Mouse (Mus musculus) hindbrain, embryonic 12.5 days (tissue): Measurements from ENCODE around the gene Ankrd6. TPM values are rescaled to one million over a fixed set of nuclear protein-coding genes. Genes with fewer than 3 reads are reported as not detected.
"Not testable (repeated sequence)": the region's sequence is repeated elsewhere in the genome, so short reads cannot be mapped to it uniquely, and the experiment has no call there.

Source experiments
- ATAC-seq: fragments of 200-750 bp; cut with Nextera tagmentation; 2 replicates; pipeline ENCODE4 v1.8.0; 2017; ENCODE audit warnings: moderate TSS enrichment; ENCODE audit not compliant: low FRiP score
- H3K27ac ChIP-seq: fragments of 300-500 bp; sonication (generic); 2 replicates; pipeline ENCODE4 v1.5.1; 2016; ENCODE audit warnings: mild to moderate bottlenecking
- H3K27me3 ChIP-seq: fragments of 300-500 bp; sonication (generic); 2 replicates; pipeline ENCODE4 v1.6.1; 2016; ENCODE audit warnings: mild to moderate bottlenecking
- H3K36me3 ChIP-seq: fragments of 300-500 bp; sonication (generic); 2 replicates; pipeline ENCODE4 v1.6.1; 2016; ENCODE audit warnings: mild to moderate bottlenecking
- H3K4me1 ChIP-seq: fragments of 300-500 bp; sonication (generic); 2 replicates; pipeline ENCODE4 v1.6.1; 2016
- H3K4me2 ChIP-seq: fragments of 300-500 bp; sonication (generic); replicated peaks from 2 replicates; pipeline ENCODE4 v1.6.1; 2016; ENCODE audit warnings: mild to moderate bottlenecking
- H3K4me3 ChIP-seq: fragments of 300-500 bp; sonication (generic); 2 replicates; pipeline ENCODE4 v1.5.1; 2016; ENCODE audit warnings: mild to moderate bottlenecking
- H3K9ac ChIP-seq: fragments of 300-500 bp; sonication (generic); 2 replicates; pipeline ENCODE4 v1.6.1; 2016; ENCODE audit warnings: mild to moderate bottlenecking, moderate library complexity
- H3K9me3 ChIP-seq: fragments of 300-500 bp; sonication (generic); replicated peaks from 2 replicates; pipeline ENCODE4 v1.6.1; 2016; ENCODE audit warnings: mild to moderate bottlenecking
- WGBS: fragments of 180-500 bp; shearing (Covaris S2); methylation state at CpG from one replicate; pipeline ENCODE4 v1.1.7; 2016; 5-methylcytosine and 5-hydroxymethylcytosine counted together
- polyA plus RNA-seq: library from polyadenylated mRNA; unstranded; fragments of >200 nt; fragmentation: Nextera tagmentation; extraction: Ambion mirVana; gene quantifications from 2 replicates; pipeline ENCODE4 v1.2.1, GENCODE M21; 2016

Gene Ankrd6
- polyA plus RNA-seq, 1 experiment from 2014 or later, result 27.5 TPM

GRCm38 (mm10) chr4:32982716-32983175 is 32.1 kb upstream of the Ankrd6 start, which contains the start of gene Rragd:
TSS of gene Rragd (plus strand) at chr4:32983037.
- H3K27me3 ChIP-seq, result 0 out of 2 replicates have a peak, but pooled peaks cover 4% of the 10 kb centered on the region
- 0% methylated on average over 11 of the region's 18 CpGs for WGBS
- peak within 1 kb of the TSS; percentile 86 for H3K27ac ChIP-seq
- peak within 1 kb of the TSS; percentile 95 for H3K4me2 ChIP-seq
- H3K36me3 ChIP-seq, result no peaks in the 10 kb centered on the region
- peak within 1 kb of the TSS; percentile 87 for H3K9ac ChIP-seq
- peak within 1 kb of the TSS; percentile 71 for H3K4me3 ChIP-seq
- H3K9me3 ChIP-seq, result no peaks in the 10 kb centered on the region
- peak; percentile 82 for ATAC-seq
- peaks cover 23% of the 10 kb centered on the region for H3K4me1 ChIP-seq

- ATAC-seq, result peak; percentile 55
- 2% methylated on average over 15 of the region's 15 CpGs for WGBS
- no peaks in the 10 kb centered on the region for H3K9me3 ChIP-seq
- peaks cover 23% of the 10 kb centered on the region for H3K4me1 ChIP-seq
- H3K4me2 ChIP-seq, result peak overlapping the region; percentile 95
- H3K9ac ChIP-seq, result peak overlapping the region; percentile 87; the same call in 1 of the 2 replicates
- H3K36me3 ChIP-seq, result no peaks in the 10 kb centered on the region
- 0 out of 2 replicates have a peak, but pooled peaks cover 4% of the 10 kb centered on the region for H3K27me3 ChIP-seq
- peak overlapping the region; percentile 86 for H3K27ac ChIP-seq
- H3K4me3 ChIP-seq, result peak overlapping the region; percentile 71
Observed at GRCm38 (mm10) chr4:32982041-32982715, 31.5 kb upstream of the Ankrd6 start.

- no peaks in the 10 kb centered on the region for H3K36me3 ChIP-seq
- H3K9ac ChIP-seq, result no peak overlapping the region
- no peak overlapping the region for H3K4me3 ChIP-seq
- 0 out of 2 replicates have a peak, but pooled peaks cover 4% of the 10 kb centered on the region for H3K27me3 ChIP-seq
- peak overlapping the region; percentile 95; the same call in 1 of the 2 replicates for H3K4me2 ChIP-seq
- no peak for ATAC-seq
- WGBS, result 33% methylated on average over 5 of the region's 5 CpGs
- H3K9me3 ChIP-seq, result no peaks in the 10 kb centered on the region
- no peak overlapping the region for H3K27ac ChIP-seq
- H3K4me1 ChIP-seq, result peaks cover 23% of the 10 kb centered on the region
Observed at GRCm38 (mm10) chr4:32981617-32982016, 31.0 kb upstream of the Ankrd6 start.

GRCm38 (mm10) chr4:32980061-32980460 is 29.4 kb upstream of the Ankrd6 start:
- Histone ChIP-seq H3K9me3 (no peaks in the 10 kb centered on the region; the same call in 1 of the 2 replicates), H3K9ac (no peak overlapping the region), H3K27ac (no peak overlapping the region), H3K4me1 (peaks cover 11% of the 10 kb centered on the region), H3K4me3 (no peak overlapping the region), H3K4me2 (no peak overlapping the region), H3K36me3 (no peaks in the 10 kb centered on the region), H3K27me3 (0 out of 2 replicates have a peak, but pooled peaks cover 4% of the 10 kb centered on the region)
- WGBS, result 60% methylated on average over 3 of the region's 3 CpGs
- ATAC-seq, result no peak

- no peak overlapping the region for H3K4me3 ChIP-seq
- 90% methylated on average over 4 of the region's 4 CpGs for WGBS
- peaks cover 2% of the 10 kb centered on the region; the same call in 1 of the 2 replicates for H3K4me1 ChIP-seq
- peaks cover 15% of the 10 kb centered on the region for H3K9me3 ChIP-seq
- H3K9ac ChIP-seq, result no peak overlapping the region
- H3K27ac ChIP-seq, result no peak overlapping the region
- H3K4me2 ChIP-seq, result no peak overlapping the region
- 0 out of 2 replicates have a peak, but pooled peaks cover 4% of the 10 kb centered on the region for H3K27me3 ChIP-seq
- ATAC-seq, result no peak
- H3K36me3 ChIP-seq, result 0 out of 2 replicates have a peak, but pooled peaks cover 2% of the 10 kb centered on the region
Observed at GRCm38 (mm10) chr4:32977331-32977730, 26.7 kb upstream of the Ankrd6 start.

GRCm38 (mm10) chr4:32964619-32965018 is 14.0 kb upstream of the Ankrd6 start:
- not testable (repeated sequence) for H3K9ac ChIP-seq, ATAC-seq, H3K27me3 ChIP-seq, H3K27ac ChIP-seq, H3K4me2 ChIP-seq, H3K4me3 ChIP-seq, H3K9me3 ChIP-seq, H3K4me1 ChIP-seq, H3K36me3 ChIP-seq
- 92% methylated on average over 19 of the region's 19 CpGs for WGBS

GRCm38 (mm10) chr4:32961394-32961793 is 10.8 kb upstream of the Ankrd6 start:
- Histone ChIP-seq H3K9ac (no peak overlapping the region), H3K4me3 (no peak overlapping the region), H3K27ac (no peak overlapping the region), H3K36me3 (no peaks in the 10 kb centered on the region), H3K9me3 (no peaks in the 10 kb centered on the region), H3K4me2 (no peak overlapping the region), H3K4me1 (no peaks in the 10 kb centered on the region), H3K27me3 (no peaks in the 10 kb centered on the region)
- 77% methylated on average over 3 of the region's 3 CpGs for whole genome bisulfite sequencing
- ATAC-seq, result no peak

GRCm38 (mm10) chr4:32956423-32956822 is 5.8 kb upstream of the Ankrd6 start:
- Histone ChIP-seq H3K9ac (no peak overlapping the region), H3K4me1 (peaks cover 11% of the 10 kb centered on the region), H3K36me3 (no peaks in the 10 kb centered on the region), H3K27ac (no peak overlapping the region), H3K27me3 (0 out of 2 replicates have a peak, but pooled peaks cover 3% of the 10 kb centered on the region), H3K9me3 (no peaks in the 10 kb centered on the region), H3K4me3 (no peak overlapping the region), H3K4me2 (no peak overlapping the region)
- no peak for ATAC-seq
- WGBS, result 41% methylated on average over 2 of the region's 2 CpGs

- H3K4me2 ChIP-seq, result peak overlapping the region; percentile 86
- H3K4me3 ChIP-seq, result no peak overlapping the region
- WGBS, result 9% methylated on average over 7 of the region's 7 CpGs
Observed at GRCm38 (mm10) chr4:32952681-32953080, 2.0 kb upstream of the Ankrd6 start.

GRCm38 (mm10) chr4:32951035-32951940 is 647 bp upstream of the Ankrd6 start:
- peak; percentile 59 for ATAC-seq
- H3K27ac ChIP-seq, result no peak overlapping the region
- peak overlapping the region; percentile 67 for H3K9ac ChIP-seq
- WGBS, result 6% methylated on average over 34 of the region's 34 CpGs
- peaks cover 28% of the 10 kb centered on the region for H3K4me1 ChIP-seq
- H3K27me3 ChIP-seq, result peaks cover 10% of the 10 kb centered on the region; the same call in 1 of the 2 replicates
- peak overlapping the region; percentile 86 for H3K4me2 ChIP-seq
- H3K4me3 ChIP-seq, result peak overlapping the region; percentile 71
- no peaks in the 10 kb centered on the region for H3K36me3 ChIP-seq
- H3K9me3 ChIP-seq, result no peaks in the 10 kb centered on the region

More at GRCm38 (mm10) chr4:32952681-32953080, 2.0 kb upstream of the Ankrd6 start:
- Histone ChIP-seq H3K4me1 (peaks cover 24% of the 10 kb centered on the region), H3K9ac (no peak overlapping the region), H3K36me3 (no peaks in the 10 kb centered on the region), H3K27ac (no peak overlapping the region), H3K27me3 (peaks cover 10% of the 10 kb centered on the region; the same call in 1 of the 2 replicates), H3K9me3 (no peaks in the 10 kb centered on the region)
- ATAC-seq, result no peak

- Histone ChIP-seq H3K9ac (no peak overlapping the region), H3K4me3 (no peak overlapping the region), H3K27ac (no peak overlapping the region), H3K4me1 (peaks cover 28% of the 10 kb centered on the region), H3K36me3 (no peaks in the 10 kb centered on the region), H3K4me2 (no peak overlapping the region), H3K27me3 (peaks cover 10% of the 10 kb centered on the region; the same call in 1 of the 2 replicates), H3K9me3 (no peaks in the 10 kb centered on the region)
- 55% methylated on average over 10 of the region's 10 CpGs for WGBS
- ATAC-seq, result no peak
Observed at GRCm38 (mm10) chr4:32948696-32949095, 1.9 kb downstream of the Ankrd6 start.

GRCm38 (mm10) chr4:32947631-32948030 is 3.0 kb downstream of the Ankrd6 start:
- H3K4me3 ChIP-seq, result no peak overlapping the region
- H3K9me3 ChIP-seq, result no peaks in the 10 kb centered on the region
- H3K36me3 ChIP-seq, result no peaks in the 10 kb centered on the region
- H3K27ac ChIP-seq, result peak overlapping the region; percentile 24; the same call in 1 of the 2 replicates
- WGBS, result 27% methylated on average over 4 of the region's 4 CpGs
- H3K4me2 ChIP-seq, result 0 out of 2 replicates have a peak overlapping the region, but pooled peaks have one; percentile 3
- no peak overlapping the region for H3K9ac ChIP-seq
- H3K27me3 ChIP-seq, result peaks cover 10% of the 10 kb centered on the region; the same call in 1 of the 2 replicates
- peaks cover 26% of the 10 kb centered on the region for H3K4me1 ChIP-seq
- peak; percentile 21; the same call in 1 of the 2 replicates for ATAC-seq
